9 mouse cellular contexts compared by ENCODE assay signal in the genomic region with DNA sequence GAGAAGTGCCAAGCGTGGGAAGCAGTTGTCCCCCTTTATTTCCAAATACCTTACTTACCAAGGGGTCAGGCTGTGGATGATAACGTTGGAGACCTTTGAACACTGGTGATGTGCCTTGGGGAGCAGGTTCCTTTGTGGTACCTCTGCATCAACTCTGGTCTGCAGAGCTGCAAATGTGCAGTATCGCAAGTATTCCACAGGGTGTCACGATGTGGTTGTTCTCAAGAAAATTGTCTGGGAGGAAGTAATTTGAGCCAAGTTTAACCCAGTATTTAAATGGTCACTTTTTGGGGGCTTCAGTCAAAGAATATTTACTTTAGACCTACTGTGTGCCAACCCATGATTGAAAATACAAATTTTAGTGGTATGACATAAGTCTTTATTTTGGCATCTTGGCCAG.
DNase-seq lines count a peak whose midpoint lies in the region; ATAC-seq and TF ChIP-seq lines count a peak whose summit lies in the region.
"Had no signal": no experiment of that assay in that cellular context is flagged by ENCODE, and none has a peak within 500 bp of the region (broad histone marks: within the 10 kb centered on the region; RNA-seq: fewer than 3 reads in every experiment).

No protein-coding gene starts in this region.

- H3K27me3 ChIP-seq in embryonic facial prominence, embryonic 14.5 days (replicated peaks; ENCODE audit: control insufficient read depth, insufficient read depth, low read length), result no peaks in the 10 kb centered on the region

- ATAC-seq in embryonic facial prominence, embryonic 14.5 days (ENCODE audit: low read depth), result 0 out of 2 replicates have a peak, but pooled peaks have one; percentile 33
- ATAC-seq in megakaryocyte-erythroid progenitor cell, adult 5-6 weeks (replicated peaks; ENCODE audit: low FRiP score, low TSS enrichment, poor library complexity, severe bottlenecking), result no peak

- H3K27ac ChIP-seq in layer of hippocampus, adult 2 months, result no peak overlapping the region
- H3K27ac ChIP-seq in embryonic facial prominence, embryonic 14.5 days (replicated peaks; ENCODE audit: low read depth, low read length), result no peak overlapping the region

- TF ChIP-seq CTCF in layer of hippocampus, adult 2 months (conservative IDR thresholded peaks at IDR 0.05), result peak; percentile 75

- DNase-seq in cerebellum, postnatal 10 days, result peak; percentile 42 to 46
- DNase-seq in cerebellum, adult 18-20 months, result no peak
- DNase-seq in layer of hippocampus, adult 2 months (ENCODE audit: low spot score in 2 of 2), result peak in 1 of 2 experiments; percentile 25
- no peak for DNase-seq in layer of hippocampus, postnatal 25 days (ENCODE audit: extremely low spot score in 1 of 2, low spot score in 1 of 2)
- DNase-seq in 416B (ENCODE audit: low read depth), result peak; percentile 10
- peak; percentile 78 for DNase-seq in embryonic facial prominence, embryonic 14.5 days (ENCODE audit: low spot score)
- no peak for DNase-seq in layer of hippocampus, adult 8-10 months (ENCODE audit: low spot score in 2 of 2)

- H3K4me2 ChIP-seq in embryonic facial prominence, embryonic 14.5 days (ENCODE audit: low read depth, low read length), result no peak overlapping the region
- H3K4me2 ChIP-seq: midbrain, embryonic 11.5 days had no signal

- no peaks in the 10 kb centered on the region for H3K4me1 ChIP-seq in embryonic facial prominence, embryonic 14.5 days (ENCODE audit: control insufficient read depth, insufficient read depth, low read length)

- H3K4me3 ChIP-seq in layer of hippocampus, adult 2 months, result no peak overlapping the region
- H3K4me3 ChIP-seq in embryonic facial prominence, embryonic 14.5 days (ENCODE audit: low read depth, low read length), result no peak overlapping the region

- WGBS in embryonic facial prominence, embryonic 14.5 days, result 32% methylated on average over 4 of the region's 4 CpGs

- H3K36me3 ChIP-seq in embryonic facial prominence, embryonic 14.5 days (ENCODE audit: control insufficient read depth, insufficient read depth, low read length), result no peaks in the 10 kb centered on the region

- H3K9me3 ChIP-seq in embryonic facial prominence, embryonic 14.5 days (ENCODE audit: control insufficient read depth, low read length), result no peaks in the 10 kb centered on the region

- H3K9ac ChIP-seq in embryonic facial prominence, embryonic 14.5 days (ENCODE audit: low read depth, low read length), result no peak overlapping the region

Comparison
In these comparisons a context has a peak if more than half of its experiments do, and no peak if none do; other contexts are left out.
1. DNase-seq: peak in cerebellum, postnatal 10 days (2 of 2), 416B (single experiment) and embryonic facial prominence, embryonic 14.5 days (single experiment); none in cerebellum, adult 18-20 months (0 of 2), layer of hippocampus, postnatal 25 days (0 of 2) and layer of hippocampus, adult 8-10 months (0 of 2).